ENCODE assay signal across 9 mouse cellular contexts in genomic region chr15:77911065-77911464, GRCm38 (mm10). TPM values are rescaled to one million over a fixed set of nuclear protein-coding genes. Genes with fewer than 3 reads are reported as not detected.
DNase-seq lines count a peak whose midpoint lies in the region; ATAC-seq and TF ChIP-seq lines count a peak whose summit lies in the region.
"Had no signal": no experiment of that assay in that cellular context is flagged by ENCODE, and none has a peak within 500 bp of the region (broad histone marks: within the 10 kb centered on the region; RNA-seq: fewer than 3 reads in every experiment).

No protein-coding gene starts in this region.

- H3K27ac ChIP-seq in lung, embryonic 14.5 days (ENCODE audit: low read depth), result peak overlapping the region; percentile 78
- no peak overlapping the region for H3K27ac ChIP-seq in cerebellum, adult 2 months (ENCODE audit: insufficient read depth, low read length)
- H3K27ac ChIP-seq in hindbrain, embryonic 10.5 days, result no peak overlapping the region
- H3K27ac ChIP-seq: limb, embryonic 15.5 days had no signal

- H3K27me3 ChIP-seq in lung, embryonic 14.5 days (ENCODE audit: insufficient read depth, low read length), result no peaks in the 10 kb centered on the region
- no peaks in the 10 kb centered on the region; the same call in 1 of the 2 replicates for H3K27me3 ChIP-seq in cerebellum, adult 2 months (ENCODE audit: control insufficient read depth, insufficient read depth, low read length)
- peaks cover 10% of the 10 kb centered on the region for H3K27me3 ChIP-seq in hindbrain, embryonic 10.5 days (ENCODE audit: insufficient read depth, poor library complexity, severe bottlenecking)
- H3K27me3 ChIP-seq: limb, embryonic 15.5 days had no signal

- H3K4me3 ChIP-seq in lung, embryonic 14.5 days (ENCODE audit: low read depth, low read length), result no peak overlapping the region
- no peak overlapping the region for H3K4me3 ChIP-seq in cerebellum, adult 2 months (replicated peaks; ENCODE audit: insufficient read depth, low read depth, low read length)
- H3K4me3 ChIP-seq in hindbrain, embryonic 10.5 days, result no peak overlapping the region
- H3K4me3 ChIP-seq: limb, embryonic 15.5 days had no signal

- no peak overlapping the region for H3K4me2 ChIP-seq in lung, embryonic 14.5 days
- H3K4me2 ChIP-seq: limb, embryonic 15.5 days had no signal

- DNase-seq in Muller cell, postnatal 12 days (ENCODE audit: inconsistent ontology term), result peak; percentile 82
- peak; percentile 97 for DNase-seq in heart, adult 11 months
- DNase-seq in kidney, adult 8-10 months, result peak; percentile 86 to 92
- peak; percentile 70 for DNase-seq in lung, embryonic 14.5 days
- no peak for DNase-seq in cerebellum, adult 2 months
- DNase-seq in hindbrain, embryonic 10.5 days (ENCODE audit: low spot score), result no peak
- DNase-seq in right cerebral cortex, adult 18-20 months, result no peak
- no peak for DNase-seq in cerebellum, adult 11-12 months

- no peak for TF ChIP-seq POLR2A in cerebellum, adult 2 months (IDR thresholded peaks at IDR 0.05; ENCODE audit: borderline replicate concordance, insufficient read depth, low read length)

- H3K9ac ChIP-seq in lung, embryonic 14.5 days, result no peak overlapping the region
- H3K9ac ChIP-seq: limb, embryonic 15.5 days had no signal

- peak; percentile 61; the same call in 1 of the 2 replicates for ATAC-seq in lung, embryonic 14.5 days (ENCODE audit: insufficient read depth)

- H3K4me1 ChIP-seq in lung, embryonic 14.5 days (ENCODE audit: insufficient read depth), result peaks cover 15% of the 10 kb centered on the region
- H3K4me1 ChIP-seq in cerebellum, adult 2 months (ENCODE audit: control insufficient read depth, insufficient read depth, low read length), result no peaks in the 10 kb centered on the region
- peaks cover 42% of the 10 kb centered on the region for H3K4me1 ChIP-seq in hindbrain, embryonic 10.5 days (replicated peaks)

- TF ChIP-seq CTCF in lung, embryonic 14.5 days (IDR thresholded peaks at IDR 0.05; ENCODE audit: low read depth), result no peak
- TF ChIP-seq CTCF in cerebellum, adult 2 months (IDR thresholded peaks at IDR 0.05; ENCODE audit: borderline replicate concordance, insufficient read depth, low read depth, low read length), result no peak

- no peaks in the 10 kb centered on the region for H3K9me3 ChIP-seq in lung, embryonic 14.5 days (ENCODE audit: low read depth, low read length)
- no peaks in the 10 kb centered on the region for H3K9me3 ChIP-seq in hindbrain, embryonic 10.5 days
- H3K9me3 ChIP-seq: limb, embryonic 15.5 days had no signal

- 10% methylated on average over 2 of the region's 2 CpGs for WGBS in lung, embryonic 14.5 days
- WGBS in cerebellum, adult 2 months, result 37% methylated on average over 2 of the region's 2 CpGs
- WGBS in hindbrain, embryonic 10.5 days, result 22% methylated on average over 2 of the region's 2 CpGs

- H3K36me3 ChIP-seq in lung, embryonic 14.5 days (ENCODE audit: insufficient read depth), result peaks cover 25% of the 10 kb centered on the region
- peaks cover 24% of the 10 kb centered on the region for H3K36me3 ChIP-seq in hindbrain, embryonic 10.5 days

RNA-seq across cellular contexts. Expression of gene Txn2, which starts 17.7 kb away (rescaled TPM):
- 209 and 227 TPM in 2 replicates for polyA plus RNA-seq in lung, embryonic 14.5 days (2014; fragmentation: Nextera tagmentation; extraction: Ambion mirVana)
- polyA plus RNA-seq in cerebellum, adult 2 months (2012; rRNA removed), result 221 and 225 TPM in 2 replicates
- polyA plus RNA-seq in hindbrain, embryonic 10.5 days (2016; fragmentation: Nextera tagmentation; extraction: Ambion mirVana), result 286 and 294 TPM in 2 replicates

RNA-seq across cellular contexts. Expression of gene Foxred2, which starts 45.5 kb away (rescaled TPM):
- polyA plus RNA-seq in lung, embryonic 14.5 days (2014; fragmentation: Nextera tagmentation; extraction: Ambion mirVana), result 5.4 and 5.7 TPM in 2 replicates
- 30.0 and 33.4 TPM in 2 replicates for polyA plus RNA-seq in cerebellum, adult 2 months (2012; rRNA removed)
- 5.5 and 5.9 TPM in 2 replicates for polyA plus RNA-seq in hindbrain, embryonic 10.5 days (2016; fragmentation: Nextera tagmentation; extraction: Ambion mirVana)

RNA-seq across cellular contexts. Expression of gene Eif3d, which starts 59.5 kb away (rescaled TPM):
- 212 and 239 TPM in 2 replicates for polyA plus RNA-seq in lung, embryonic 14.5 days (2014; fragmentation: Nextera tagmentation; extraction: Ambion mirVana)
- 119 and 126 TPM in 2 replicates for polyA plus RNA-seq in cerebellum, adult 2 months (2012; rRNA removed)
- polyA plus RNA-seq in hindbrain, embryonic 10.5 days (2016; fragmentation: Nextera tagmentation; extraction: Ambion mirVana), result 241 and 255 TPM in 2 replicates

Comparison
In these comparisons a context has a peak if more than half of its experiments do, and no peak if none do; other contexts are left out.
1. DNase-seq: peak in Muller cell, postnatal 12 days (single experiment), heart, adult 11 months (single experiment), kidney, adult 8-10 months (2 of 2) and lung, embryonic 14.5 days (single experiment); none in cerebellum, adult 2 months (0 of 2), hindbrain, embryonic 10.5 days (single experiment), right cerebral cortex, adult 18-20 months (single experiment) and cerebellum, adult 11-12 months (single experiment).